ENCODE assay signal across 1 mouse cellular context in the genomic region with DNA sequence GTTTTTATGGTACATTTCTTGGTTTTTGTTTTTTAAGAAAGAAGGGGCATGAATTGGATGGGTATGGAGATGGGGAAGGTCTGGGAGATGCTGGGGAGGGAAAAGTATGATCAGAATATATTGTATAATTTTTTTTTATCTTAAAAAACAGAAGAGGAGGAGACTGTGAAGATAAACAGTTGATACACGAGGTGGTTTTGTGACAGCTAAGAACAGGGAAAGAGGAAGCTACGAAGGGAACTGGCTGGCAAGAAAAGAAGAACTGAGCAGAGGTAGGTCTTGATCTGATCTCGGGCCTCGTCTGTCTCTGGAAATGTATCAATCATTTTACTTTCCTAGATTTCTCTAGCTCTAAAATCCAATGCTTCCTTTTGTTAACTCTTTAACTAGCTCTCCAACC.
A peak's percentile ranks its signal among the peaks of the same experiment; 100 is the strongest.
TF ChIP-seq lines count a peak whose summit lies in the region.

No protein-coding gene starts in this region.

TF ChIP-seq in MEL, 35 proteins besides CTCF, POLR2A, EP300 and RAD21 (continued from another document):
- TF ChIP-seq CHD2 (IDR thresholded peaks at IDR 0.05; ENCODE audit: low read length), result no peak; the same call in 1 of the 2 replicates
- peak; percentile 72 for TF ChIP-seq MXI1 (IDR thresholded peaks at IDR 0.05; ENCODE audit: low read depth, low read length)
- TF ChIP-seq SIN3A (IDR thresholded peaks at IDR 0.05; ENCODE audit: low read length), result peak; percentile 96
- TF ChIP-seq GABPA (IDR thresholded peaks at IDR 0.05; ENCODE audit: low read depth, low read length), result no peak
- TF ChIP-seq ZKSCAN1 (IDR thresholded peaks at IDR 0.05; ENCODE audit: low read depth, low read length), result no peak
- TF ChIP-seq MYC (IDR thresholded peaks at IDR 0.05; ENCODE audit: low read depth, low read length), result peak; percentile 91
- peak; percentile 47; the same call in 1 of the 2 replicates for TF ChIP-seq TBP (IDR thresholded peaks at IDR 0.05; ENCODE audit: low read depth, low read length)
- no peak for TF ChIP-seq KAT2A (conservative IDR thresholded peaks at IDR 0.05; ENCODE audit: low read depth, low read length)
- peak; percentile 95 for TF ChIP-seq GATA1 (IDR thresholded peaks at IDR 0.05; ENCODE audit: low read depth, low read length)
- no peak for TF ChIP-seq UBTF (IDR thresholded peaks at IDR 0.05; ENCODE audit: borderline replicate concordance, insufficient read depth, low read depth, low read length)
- no peak for TF ChIP-seq MEF2A (IDR thresholded peaks at IDR 0.05; ENCODE audit: extremely low read depth, insufficient replicate concordance, low read depth, low read length, poor library complexity, severe bottlenecking)
- TF ChIP-seq USF1 (IDR thresholded peaks at IDR 0.05; ENCODE audit: low read depth, low read length), result no peak
- TF ChIP-seq CHD1 (IDR thresholded peaks at IDR 0.05; ENCODE audit: low read depth, low read length), result no peak; the same call in 1 of the 2 replicates
- TF ChIP-seq MAZ (IDR thresholded peaks at IDR 0.05; ENCODE audit: low read depth, low read length), result no peak
- peak; percentile 44; the same call in 1 of the 2 replicates for TF ChIP-seq BHLHE40 (IDR thresholded peaks at IDR 0.05; ENCODE audit: borderline replicate concordance, low read depth, low read length)
TF ChIP-seq in MEL: peak in this region for 14.
